Mouse (Mus musculus) megakaryocyte, embryonic 14.5 days (primary cell): ENCODE data around the gene Coq6. TPM values are rescaled to one million over a fixed set of nuclear protein-coding genes. Genes with fewer than 3 reads are reported as not detected.
"Not testable (repeated sequence)": the region's sequence is repeated elsewhere in the genome, so short reads cannot be mapped to it uniquely, and the experiment has no call there.

ENCODE experiments used
- H3K27me3 ChIP-seq: replicated peaks from 2 replicates; pipeline ENCODE3; 2012; ENCODE audit warnings: inconsistent platforms
- H3K36me3 ChIP-seq: replicated peaks from 2 replicates; pipeline ENCODE3; 2012; ENCODE audit warnings: low read length, inconsistent platforms, mixed read lengths
- H3K4me1 ChIP-seq: 2 replicates; pipeline ENCODE4 v1.6.1; 2012; ENCODE audit warnings: inconsistent platforms
- H3K4me3 ChIP-seq: replicated peaks from 2 replicates; pipeline ENCODE3; 2012; ENCODE audit warnings: moderate library complexity, mild to moderate bottlenecking, inconsistent platforms
- H3K9me3 ChIP-seq: 2 replicates; pipeline ENCODE4 v1.6.1; 2012; ENCODE audit warnings: inconsistent platforms
- FLI1 ChIP-seq: IDR thresholded peaks from 2 replicates; pipeline ENCODE4 v1.6.1; 2012; ENCODE audit warnings: low read length, inconsistent platforms, mixed read lengths
- GATA1 ChIP-seq: IDR thresholded peaks from 3 replicates; pipeline ENCODE4 v1.6.1; 2012; ENCODE audit warnings: mixed read lengths, low read length, inconsistent platforms, borderline replicate concordance
- polyA plus RNA-seq: library from polyadenylated mRNA; stranded (reverse); fragments of >175 nt; gene quantifications from 2 replicates; pipeline ENCODE4 v1.2.3, GENCODE M21; 2012; ENCODE audit warnings: low replicate concordance; ENCODE audit not compliant: insufficient read depth

Coq6 gene
- polyA plus RNA-seq: 1.5 and 4.0 TPM in 2 replicates

DNA sequence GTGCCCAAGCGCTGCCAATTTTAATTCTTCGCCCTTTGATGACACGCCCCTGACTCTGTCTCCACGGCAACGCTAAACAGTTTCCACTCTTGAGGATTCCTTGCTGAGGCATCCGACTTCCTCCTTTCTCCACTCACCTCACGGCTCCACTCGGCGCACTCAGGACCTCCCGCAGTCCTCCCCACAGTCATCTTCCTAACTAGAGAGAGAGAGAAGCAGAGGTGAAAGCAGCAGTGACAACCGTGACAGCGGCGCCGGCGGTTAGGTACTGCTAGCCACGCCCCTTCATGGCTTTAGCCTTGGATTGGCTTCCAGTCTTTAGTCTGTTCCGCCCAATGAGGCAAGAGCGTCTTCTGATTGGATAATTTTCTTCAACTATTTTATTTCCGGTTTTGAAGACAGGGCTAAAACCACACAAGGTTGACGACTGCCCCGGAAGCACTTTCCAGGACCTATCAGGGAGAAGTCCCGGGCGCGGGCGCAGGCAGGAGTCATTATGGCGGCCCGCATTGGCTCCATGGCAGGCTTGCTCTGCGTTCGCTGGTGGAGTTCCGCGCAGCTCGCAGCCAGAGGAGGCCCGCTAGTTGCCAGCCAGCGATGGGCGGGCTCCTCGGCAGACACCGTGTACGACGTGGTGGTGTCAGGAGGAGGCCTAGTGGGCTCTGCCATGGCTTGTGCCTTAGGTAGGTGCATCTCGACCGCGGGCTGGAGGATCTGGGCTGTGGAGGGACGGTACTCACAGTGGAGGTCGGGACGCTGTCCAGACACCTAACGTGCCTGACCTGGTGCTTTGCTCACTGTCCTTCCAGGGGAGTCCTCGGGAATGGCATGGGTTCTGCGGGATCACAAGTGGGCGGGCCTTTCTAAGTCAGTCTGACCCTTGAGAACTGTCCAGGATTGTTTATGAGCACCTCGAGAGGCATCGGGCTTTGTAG, at the start of gene Coq6, which contains the start of gene Fam161b:
Gene Coq6 (plus strand): TSS at position 103 of the 935 bp plus-strand sequence.
Gene Fam161b (minus strand): TSS at position 279 of the 935 bp plus-strand sequence.
- peaks cover 57% of the 10 kb centered on the region for H3K4me1 ChIP-seq
- H3K9me3 ChIP-seq: no peaks in the 10 kb centered on the region
- no peak for TF ChIP-seq GATA1
- no peak for TF ChIP-seq FLI1
- H3K27me3 ChIP-seq: no peaks in the 10 kb centered on the region
- H3K36me3 ChIP-seq: peaks cover 10% of the 10 kb centered on the region
- peak within 1 kb of the TSS; percentile 98 for H3K4me3 ChIP-seq

GRCm38 (mm10) chr12:84316006-84316405, 45.5 kb upstream of the Coq6 start:
- Histone ChIP-seq H3K4me1 (peaks cover 32% of the 10 kb centered on the region), H3K27me3 (no peaks in the 10 kb centered on the region), H3K9me3 (no peaks in the 10 kb centered on the region), H3K36me3 (peaks cover 33% of the 10 kb centered on the region), H3K4me3 (peak overlapping the region; percentile 99)
- no peak for TF ChIP-seq GATA1
- TF ChIP-seq FLI1: no peak

- no peaks in the 10 kb centered on the region for H3K9me3 ChIP-seq
- no peaks in the 10 kb centered on the region for H3K27me3 ChIP-seq
- peak within 1 kb of the TSS; percentile 99 for H3K4me3 ChIP-seq
- H3K4me1 ChIP-seq: peaks cover 40% of the 10 kb centered on the region
- peaks cover 24% of the 10 kb centered on the region for H3K36me3 ChIP-seq
- TF ChIP-seq FLI1 (no peak), GATA1 (no peak)
Measured at GRCm38 (mm10) chr12:84316721-84317621, 44.5 kb upstream of the Coq6 start, which contains the start of gene Zfp410. TSS of gene Zfp410 (plus strand) at chr12:84316852.

DNA sequence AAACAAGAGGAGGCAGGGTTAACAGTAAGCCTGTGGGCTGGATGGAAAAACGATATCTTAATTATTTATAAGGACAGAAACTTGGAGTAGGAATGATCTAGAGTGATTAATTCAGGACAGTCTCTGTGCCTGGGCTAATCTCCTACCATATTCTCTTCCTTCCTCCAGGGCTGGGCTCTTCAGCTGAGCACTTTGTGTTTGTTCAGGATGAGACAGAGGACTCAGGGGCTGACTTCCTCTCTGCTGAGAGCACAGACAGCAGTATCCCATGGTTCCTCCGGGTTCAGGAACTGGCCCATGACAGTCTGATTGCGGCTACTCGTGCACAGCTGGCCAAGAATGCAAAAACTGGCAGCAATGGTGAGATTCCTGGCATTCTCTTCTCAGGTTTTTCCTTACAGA, 34.3 kb upstream of the Coq6 start:
- H3K27me3 ChIP-seq: no peaks in the 10 kb centered on the region
- H3K4me1 ChIP-seq: peaks cover 21% of the 10 kb centered on the region
- H3K36me3 ChIP-seq: peaks cover 78% of the 10 kb centered on the region
- H3K4me3 ChIP-seq: no peak overlapping the region
- TF ChIP-seq FLI1 (no peak), GATA1 (no peak)
- no peaks in the 10 kb centered on the region for H3K9me3 ChIP-seq

DNA sequence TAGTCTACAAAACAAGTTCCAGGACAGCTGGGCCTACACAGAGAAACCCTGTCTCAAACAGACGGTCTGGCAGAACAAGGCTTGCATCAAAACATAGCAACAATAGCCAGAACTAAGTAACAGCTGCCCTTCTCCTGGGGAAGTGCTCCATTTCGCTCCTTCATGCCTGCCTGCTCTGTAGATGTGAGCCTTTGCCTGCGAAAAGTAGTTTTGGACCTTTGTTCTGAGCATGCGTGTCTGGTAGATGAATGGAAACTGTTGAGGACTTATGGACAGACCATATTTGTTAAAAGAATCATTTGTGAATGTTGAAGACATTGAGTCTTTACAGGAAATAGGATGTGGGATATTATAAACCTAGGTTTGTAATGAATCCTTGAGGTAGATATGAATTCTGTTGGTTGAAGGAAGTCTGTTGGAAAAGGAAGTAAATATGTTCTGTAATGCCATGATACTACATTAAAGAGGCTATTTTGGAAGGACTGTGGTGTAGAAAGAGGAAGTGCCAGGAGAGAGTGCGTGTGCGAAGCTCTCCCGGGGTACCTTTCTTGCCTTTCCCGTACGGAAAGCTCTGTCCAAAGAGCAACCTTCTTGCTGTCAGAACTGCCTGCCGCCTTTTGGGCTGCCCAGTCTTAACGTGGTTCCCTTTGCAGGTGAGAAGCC, 24.4 kb upstream of the Coq6 start:
- Histone ChIP-seq H3K27me3 (no peaks in the 10 kb centered on the region), H3K9me3 (no peaks in the 10 kb centered on the region), H3K36me3 (peaks cover 91% of the 10 kb centered on the region), H3K4me1 (peaks cover 31% of the 10 kb centered on the region), H3K4me3 (peak overlapping the region; percentile 76)
- TF ChIP-seq GATA1 (no peak), FLI1 (no peak)

- no peak overlapping the region for H3K4me3 ChIP-seq
- no peaks in the 10 kb centered on the region for H3K27me3 ChIP-seq
- H3K4me1 ChIP-seq: peaks cover 26% of the 10 kb centered on the region
- H3K9me3 ChIP-seq: no peaks in the 10 kb centered on the region
- H3K36me3 ChIP-seq: peaks cover 64% of the 10 kb centered on the region
- TF ChIP-seq FLI1 (no peak), GATA1 (no peak)
Measured at GRCm38 (mm10) chr12:84347192-84347591, 14.3 kb upstream of the Coq6 start.

GRCm38 (mm10) chr12:84358699-84359098, 2.8 kb upstream of the Coq6 start:
- H3K9me3 ChIP-seq, H3K27me3 ChIP-seq, H3K4me3 ChIP-seq: not testable (repeated sequence)
- peaks cover 47% of the 10 kb centered on the region for H3K4me1 ChIP-seq
- peaks cover 35% of the 10 kb centered on the region for H3K36me3 ChIP-seq

GRCm38 (mm10) chr12:84362872-84363271, 1.4 kb downstream of the Coq6 start:
- TF ChIP-seq GATA1: no peak
- TF ChIP-seq FLI1: no peak
- Histone ChIP-seq H3K4me1 (peaks cover 59% of the 10 kb centered on the region), H3K27me3 (no peaks in the 10 kb centered on the region), H3K4me3 (peak overlapping the region; percentile 98), H3K9me3 (no peaks in the 10 kb centered on the region), H3K36me3 (peaks cover 12% of the 10 kb centered on the region)

- no peaks in the 10 kb centered on the region for H3K27me3 ChIP-seq
- H3K4me3 ChIP-seq: peak overlapping the region; percentile 50
- H3K9me3 ChIP-seq: no peaks in the 10 kb centered on the region
- TF ChIP-seq FLI1: no peak
- no peak for TF ChIP-seq GATA1
- peaks cover 26% of the 10 kb centered on the region for H3K36me3 ChIP-seq
- H3K4me1 ChIP-seq: peaks cover 44% of the 10 kb centered on the region
Measured at GRCm38 (mm10) chr12:84364291-84364690, 2.8 kb downstream of the Coq6 start.
